Comparison of ENCODE assay signal across 35 mouse cellular contexts in the genomic region with DNA sequence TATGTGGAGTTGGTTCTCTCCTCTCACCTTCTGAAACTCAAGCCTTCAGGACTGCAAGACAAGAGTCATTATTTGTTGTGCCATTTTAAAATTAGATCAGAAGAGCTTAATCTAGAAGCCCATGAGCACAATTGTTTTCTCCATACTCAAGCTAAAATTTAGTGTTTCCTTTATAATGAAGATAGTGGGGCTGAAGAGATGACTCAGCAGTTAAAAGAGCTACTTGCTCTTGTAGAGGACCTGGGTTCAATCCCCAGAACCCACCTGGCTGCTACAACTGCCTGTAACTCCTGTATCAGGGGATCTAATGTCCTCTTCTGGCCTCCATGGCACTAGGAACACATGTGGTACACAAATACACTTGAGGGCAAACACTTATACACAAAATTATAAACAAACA. TPM values are rescaled to one million over a fixed set of nuclear protein-coding genes. Genes with fewer than 3 reads are reported as not detected.
"Had no signal": no experiment of that assay in that cellular context is flagged by ENCODE, and none has a peak within 500 bp of the region (broad histone marks: within the 10 kb centered on the region; RNA-seq: fewer than 3 reads in every experiment).

No protein-coding gene starts in this region.

- H3K9me3 ChIP-seq: heart, embryonic 12.5 days; heart, embryonic 13.5 days; heart, embryonic 15.5 days; hindbrain, embryonic 10.5 days; hindbrain, embryonic 12.5 days; hindbrain, embryonic 13.5 days; hindbrain, embryonic 15.5 days; intestine, embryonic 15.5 days; kidney, embryonic 15.5 days had no signal

- H3K27ac ChIP-seq: heart, embryonic 13.5 days; heart, embryonic 15.5 days; hindbrain, embryonic 10.5 days; hindbrain, embryonic 12.5 days; hindbrain, embryonic 13.5 days; hindbrain, embryonic 14.5 days; hindbrain, embryonic 15.5 days; hindbrain, postnatal 0 days; intestine, embryonic 15.5 days; kidney, embryonic 15.5 days; kidney, postnatal 0 days; layer of hippocampus, adult 2 months; left cerebral cortex, adult 2 months had no signal

- H3K4me2 ChIP-seq: heart, embryonic 12.5 days; heart, embryonic 13.5 days; heart, embryonic 15.5 days; hindbrain, embryonic 12.5 days; hindbrain, embryonic 13.5 days; hindbrain, embryonic 14.5 days; hindbrain, embryonic 15.5 days; intestine, embryonic 15.5 days; kidney, embryonic 15.5 days had no signal

- H3K27me3 ChIP-seq: heart, embryonic 12.5 days; hindbrain, embryonic 12.5 days; hindbrain, embryonic 15.5 days; intestine, embryonic 15.5 days had no signal

- H3K4me1 ChIP-seq: intestine, embryonic 15.5 days had no signal

- ATAC-seq: hindbrain, embryonic 16.5 days; hindbrain, postnatal 0 days; inflammation-experienced regulatory T-cells, adult 6 months; intestine, embryonic 15.5 days; intestine, embryonic 16.5 days; intestine, postnatal 0 days had no signal

- DNase-seq: heart, postnatal 10 days; heart, postnatal 14 days; heart, postnatal 36 days; heart, postnatal 4 days; kidney, adult 11 months; kidney, adult 18-20 months; kidney, adult 2 months; kidney, adult 8-10 months; kidney, adult 9 months; kidney, postnatal 10 days; kidney, postnatal 14 days; kidney, postnatal 25 days; kidney, postnatal 36 days; kidney, postnatal 4 days; layer of hippocampus, adult 9-11 months; layer of hippocampus, postnatal 36 days had no signal

- H3K4me3 ChIP-seq: heart, embryonic 12.5 days; heart, embryonic 13.5 days; heart, embryonic 15.5 days; hindbrain, embryonic 10.5 days; hindbrain, embryonic 12.5 days; hindbrain, embryonic 13.5 days; hindbrain, embryonic 15.5 days; intestine, embryonic 15.5 days; kidney, embryonic 15.5 days; layer of hippocampus, adult 2 months; left cerebral cortex, adult 2 months had no signal

- H3K9ac ChIP-seq: heart, embryonic 12.5 days; heart, embryonic 13.5 days; heart, embryonic 15.5 days; hindbrain, embryonic 12.5 days; hindbrain, embryonic 13.5 days; hindbrain, embryonic 14.5 days; hindbrain, embryonic 15.5 days; intestine, embryonic 15.5 days; kidney, embryonic 15.5 days had no signal

- H3K36me3 ChIP-seq: heart, embryonic 12.5 days; heart, embryonic 13.5 days; heart, embryonic 15.5 days; hindbrain, embryonic 10.5 days; hindbrain, embryonic 12.5 days; hindbrain, embryonic 13.5 days; hindbrain, embryonic 15.5 days; intestine, embryonic 15.5 days; kidney, embryonic 15.5 days had no signal

RNA-seq across cellular contexts. Expression of gene Adamts7, which starts 45.6 kb away (rescaled TPM):
- total RNA-seq: hematopoietic stem cell, adult 5-6 weeks had no signal
- polyA plus RNA-seq: inflammation-experienced regulatory T-cells, adult 6 months had no signal
